Mouse (Mus musculus): ENCODE measurements at regions not wholly inside any gene's neighbourhood (a gene's known extent, or its start where the extent isn't known, plus 50 kb on each side); places are given as distances from the start of the nearest gene placed in this dataset.

DNA sequence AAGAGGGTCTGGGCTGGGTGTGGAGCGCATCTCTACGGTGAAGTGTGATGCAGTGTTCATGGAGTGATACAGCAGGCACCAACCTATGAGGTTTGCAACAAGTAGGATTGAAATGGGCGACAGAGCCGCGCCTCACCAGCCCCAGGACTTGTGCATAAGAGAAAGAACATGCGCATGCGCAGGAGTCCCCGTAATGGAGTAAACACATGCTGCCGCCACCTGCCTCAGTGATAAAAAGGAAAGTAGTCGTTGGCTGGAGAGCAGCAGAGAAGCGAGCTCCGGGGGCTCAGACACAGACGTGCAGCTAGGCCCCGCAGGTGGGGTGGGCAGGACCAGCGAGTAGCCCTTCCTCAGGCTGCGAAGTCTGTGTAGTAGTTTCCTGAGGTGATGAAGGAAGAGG is 129.3 kb upstream of the Lemd2 start:
- no peak for DNase-seq (ENCODE audit: low read depth, low spot score)
- H3K27ac ChIP-seq (ENCODE audit: control insufficient read depth, low read depth, low read length) = no peak overlapping the region; the same call in 1 of the 2 replicates
- H3K27me3 ChIP-seq (ENCODE audit: control insufficient read depth in 1 of 2, insufficient read depth in 2 of 2, low read length in 2 of 2) = no peaks in the 10 kb centered on the region
- H3K36me3 ChIP-seq (ENCODE audit: control insufficient read depth in 1 of 2, insufficient read depth in 2 of 2, low read length in 2 of 2) = peaks cover 0 to 6% of the 10 kb centered on the region in 2 experiments; a peak in 2 of 4 replicates
- H3K9ac ChIP-seq (ENCODE audit: control insufficient read depth, low read depth, low read length, poor library complexity, severe bottlenecking) = no peak overlapping the region
- no peaks in the 10 kb centered on the region for H3K79me2 ChIP-seq (ENCODE audit: control insufficient read depth, insufficient read depth, low read length, poor library complexity)
- no peaks in the 10 kb centered on the region for H3K9me3 ChIP-seq (replicated peaks; ENCODE audit: insufficient read depth, low read length)
- peaks cover 8 to 21% of the 10 kb centered on the region in 2 experiments for H3K4me1 ChIP-seq (ENCODE audit: control insufficient read depth in 1 of 2, insufficient read depth in 2 of 2, low read length in 2 of 2)
- no peak for TF ChIP-seq RAD21 (IDR thresholded peaks at IDR 0.05; ENCODE audit: low read depth, low read length)
- no peak overlapping the region; a peak in 1 of 4 replicates for H3K4me3 ChIP-seq (ENCODE audit: control insufficient read depth in 1 of 2, insufficient read depth in 1 of 2, low read depth in 2 of 2, low read length in 2 of 2)

DNA sequence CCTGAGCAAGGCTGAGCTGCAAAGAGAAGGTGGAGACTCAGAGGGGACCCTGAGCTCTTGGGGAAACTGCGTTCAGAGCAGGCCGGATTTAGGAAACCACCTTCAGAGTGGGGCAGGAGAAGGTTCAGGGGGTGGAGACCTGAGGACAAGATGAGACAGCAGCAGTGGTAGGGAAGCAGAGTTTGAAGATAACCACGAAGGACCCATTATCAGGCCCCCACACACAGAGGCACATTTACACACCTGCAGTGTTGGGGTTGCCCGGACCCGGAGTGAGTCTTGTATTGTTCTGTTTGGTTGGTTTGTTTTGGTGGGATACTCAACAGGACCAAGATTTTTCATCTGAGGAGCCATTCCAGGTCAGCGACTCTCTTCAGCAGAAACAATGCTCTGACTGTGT is 128.9 kb upstream of the Lemd2 start:
- peak; percentile 71 for DNase-seq (ENCODE audit: low read depth, low spot score)
- H3K36me3 ChIP-seq (ENCODE audit: control insufficient read depth in 1 of 2, insufficient read depth in 2 of 2, low read length in 2 of 2) = peaks cover 0 to 6% of the 10 kb centered on the region in 2 experiments; a peak in 2 of 4 replicates
- no peaks in the 10 kb centered on the region for H3K9me3 ChIP-seq (replicated peaks; ENCODE audit: insufficient read depth, low read length)
- peak overlapping the region; percentile 39 for H3K27ac ChIP-seq (ENCODE audit: control insufficient read depth, low read depth, low read length)
- peak overlapping the region in 1 of 2 experiments; percentile 12; a peak in 1 of 4 replicates for H3K4me3 ChIP-seq (ENCODE audit: control insufficient read depth in 1 of 2, insufficient read depth in 1 of 2, low read depth in 2 of 2, low read length in 2 of 2)
- no peaks in the 10 kb centered on the region for H3K27me3 ChIP-seq (ENCODE audit: control insufficient read depth in 1 of 2, insufficient read depth in 2 of 2, low read length in 2 of 2)
- peaks cover 8 to 21% of the 10 kb centered on the region in 2 experiments for H3K4me1 ChIP-seq (ENCODE audit: control insufficient read depth in 1 of 2, insufficient read depth in 2 of 2, low read length in 2 of 2)
- no peak overlapping the region for H3K9ac ChIP-seq (ENCODE audit: control insufficient read depth, low read depth, low read length, poor library complexity, severe bottlenecking)
- H3K79me2 ChIP-seq (ENCODE audit: control insufficient read depth, insufficient read depth, low read length, poor library complexity) = no peaks in the 10 kb centered on the region
- no peak for TF ChIP-seq JUND (IDR thresholded peaks at IDR 0.05; ENCODE audit: low read depth, low read length)
- TF ChIP-seq RCOR1 (IDR thresholded peaks at IDR 0.05; ENCODE audit: low read depth, low read length) = no peak; the same call in 1 of the 2 replicates
- TF ChIP-seq SMC3 (IDR thresholded peaks at IDR 0.05; ENCODE audit: low read depth, low read length) = no peak
- TF ChIP-seq KAT2A (conservative IDR thresholded peaks at IDR 0.05; ENCODE audit: low read depth, low read length) = no peak
- no peak for TF ChIP-seq POLR2AphosphoS5 (IDR thresholded peaks at IDR 0.05; ENCODE audit: borderline replicate concordance, low read depth, low read length)
- peak; percentile 92 for TF ChIP-seq TCF12 (IDR thresholded peaks at IDR 0.05; ENCODE audit: low read depth, low read length)
- TF ChIP-seq POLR2AphosphoS2 (IDR thresholded peaks at IDR 0.05; ENCODE audit: low read length) = no peak
- no peak for TF ChIP-seq ZC3H11A (IDR thresholded peaks at IDR 0.05; ENCODE audit: low read depth, low read length)
- TF ChIP-seq ELF1 (IDR thresholded peaks at IDR 0.05; ENCODE audit: low read depth, low read length) = no peak
- no peak for TF ChIP-seq NRF1 (IDR thresholded peaks at IDR 0.05; ENCODE audit: insufficient read depth, low read depth, low read length, poor library complexity, severe bottlenecking)
- TF ChIP-seq UBTF (IDR thresholded peaks at IDR 0.05; ENCODE audit: borderline replicate concordance, insufficient read depth, low read depth, low read length) = 0 out of 2 replicates have a peak, but pooled peaks have one; percentile 62
- TF ChIP-seq ZNF384 (IDR thresholded peaks at IDR 0.05; ENCODE audit: low read depth, low read length) = no peak
- no peak for TF ChIP-seq USF2 (IDR thresholded peaks at IDR 0.05; ENCODE audit: borderline replicate concordance in 1 of 2, insufficient read depth in 1 of 2, low read depth in 1 of 2, low read length in 2 of 2)
- TF ChIP-seq ZMIZ1 (IDR thresholded peaks at IDR 0.05; ENCODE audit: low read depth, low read length) = no peak
- TF ChIP-seq MYC (IDR thresholded peaks at IDR 0.05; ENCODE audit: low read depth, low read length) = no peak
- TF ChIP-seq SIN3A (IDR thresholded peaks at IDR 0.05; ENCODE audit: low read length) = peak; percentile 29; the same call in 1 of the 2 replicates
- TF ChIP-seq BHLHE40 (IDR thresholded peaks at IDR 0.05; ENCODE audit: borderline replicate concordance, low read depth, low read length) = no peak
- no peak for TF ChIP-seq CTCF (IDR thresholded peaks at IDR 0.05 in 2 of 3, conservative IDR thresholded peaks at IDR 0.05 in 1 of 3; ENCODE audit: control insufficient read depth in 1 of 3, insufficient read depth in 1 of 3, low read depth in 2 of 3, low read length in 3 of 3, poor library complexity in 1 of 3, severe bottlenecking in 1 of 3)
- TF ChIP-seq NELFE (IDR thresholded peaks at IDR 0.05; ENCODE audit: low read depth, low read length) = no peak
- no peak for TF ChIP-seq RAD21 (IDR thresholded peaks at IDR 0.05; ENCODE audit: low read depth, low read length)
- peak; percentile 76; the same call in 1 of the 2 replicates for TF ChIP-seq GATA1 (IDR thresholded peaks at IDR 0.05; ENCODE audit: low read depth, low read length)
- TF ChIP-seq TAL1 (IDR thresholded peaks at IDR 0.05; ENCODE audit: low read length) = peak; percentile 66
- TF ChIP-seq ZKSCAN1 (IDR thresholded peaks at IDR 0.05; ENCODE audit: low read depth, low read length) = no peak
- no peak for TF ChIP-seq MAFK (IDR thresholded peaks at IDR 0.05; ENCODE audit: borderline replicate concordance, low read depth, low read length)
- TF ChIP-seq USF1 (IDR thresholded peaks at IDR 0.05; ENCODE audit: low read depth, low read length) = no peak
- no peak for TF ChIP-seq MXI1 (IDR thresholded peaks at IDR 0.05; ENCODE audit: low read depth, low read length)
- no peak for TF ChIP-seq POLR2A (IDR thresholded peaks at IDR 0.05; ENCODE audit: control insufficient read depth in 1 of 2, insufficient read depth in 1 of 2, low read depth in 1 of 2, low read length in 2 of 2, poor library complexity in 1 of 2)
- no peak for TF ChIP-seq HCFC1 (IDR thresholded peaks at IDR 0.05; ENCODE audit: low read depth, low read length)
- no peak for TF ChIP-seq MEF2A (IDR thresholded peaks at IDR 0.05; ENCODE audit: extremely low read depth, insufficient replicate concordance, low read depth, low read length, poor library complexity, severe bottlenecking)
- TF ChIP-seq CHD2 (IDR thresholded peaks at IDR 0.05; ENCODE audit: low read length) = no peak
- no peak for TF ChIP-seq CHD1 (IDR thresholded peaks at IDR 0.05; ENCODE audit: low read depth, low read length)
- no peak for TF ChIP-seq MYB (IDR thresholded peaks at IDR 0.05; ENCODE audit: low read depth, low read length)
